Mouse (Mus musculus) layer of hippocampus, adult 9-11 months (tissue): ENCODE measurements around the gene Prdm8.

Experiments
- DNase-seq: peaks from one replicate; pipeline ENCODE4 v3.0.0; 2022

Gene Prdm8

GRCm38 (mm10) chr5:98184971-98185805 lies 18.2 kb downstream of the Prdm8 start:
- DNase-seq: no peak

GRCm38 (mm10) chr5:98185806-98186751 lies 19.1 kb downstream of the Prdm8 start:
- DNase-seq: no peak

GRCm38 (mm10) chr5:98189181-98190180 lies 22.5 kb downstream of the Prdm8 start:
- no peak for DNase-seq

- DNase-seq: no peak
Measured at GRCm38 (mm10) chr5:98192295-98192983, 25.4 kb downstream of the Prdm8 start.

- DNase-seq: no peak
Measured at GRCm38 (mm10) chr5:98194959-98195358, 28.0 kb downstream of the Prdm8 start.

GRCm38 (mm10) chr5:98198412-98199218 lies 31.6 kb downstream of the Prdm8 start:
- DNase-seq: no peak

- DNase-seq: no peak
Measured at GRCm38 (mm10) chr5:98199219-98199552, 32.2 kb downstream of the Prdm8 start.

GRCm38 (mm10) chr5:98201606-98202005 lies 34.6 kb downstream of the Prdm8 start:
- DNase-seq: no peak

- no peak for DNase-seq
Measured at GRCm38 (mm10) chr5:98202996-98203395, 36.0 kb downstream of the Prdm8 start.

GRCm38 (mm10) chr5:98212501-98212900 lies 45.5 kb downstream of the Prdm8 start:
- DNase-seq: no peak

GRCm38 (mm10) chr5:98221956-98222355 lies 55.0 kb downstream of the Prdm8 start:
- no peak for DNase-seq

GRCm38 (mm10) chr5:98226710-98227109 lies 59.7 kb downstream of the Prdm8 start:
- DNase-seq: no peak

GRCm38 (mm10) chr5:98229456-98229855 lies 62.5 kb downstream of the Prdm8 start:
- no peak for DNase-seq

GRCm38 (mm10) chr5:98238466-98238865 lies 71.5 kb downstream of the Prdm8 start:
- DNase-seq: no peak
